Mouse (Mus musculus) heart, postnatal 4 days (tissue): Measurements from ENCODE around the gene Kndc1. TPM values are rescaled to one million over a fixed set of nuclear protein-coding genes. Genes with fewer than 3 reads are reported as not detected.

ENCODE experiments used
- DNase-seq: peaks from one replicate; pipeline ENCODE4 v3.0.0; 2021
- total RNA-seq, 2 experiments: library from RNA; stranded (reverse); gene quantifications; 2 replicates each; pipeline ENCODE4 v1.2.3; 2021

Gene Kndc1
- total RNA-seq, 2 experiments from 2014 or later: 0.07 to 0.14 TPM

GRCm38 (mm10) chr7:139905661-139906060 lies 11.2 kb downstream of the Kndc1 start:
- DNase-seq: peak; percentile 54

- DNase-seq: no peak
Observed at GRCm38 (mm10) chr7:139908176-139908575, 13.7 kb downstream of the Kndc1 start.

GRCm38 (mm10) chr7:139909469-139909868 lies 15.0 kb downstream of the Kndc1 start:
- no peak for DNase-seq

- no peak for DNase-seq
Observed at GRCm38 (mm10) chr7:139910204-139910835, 15.8 kb downstream of the Kndc1 start.

DNA sequence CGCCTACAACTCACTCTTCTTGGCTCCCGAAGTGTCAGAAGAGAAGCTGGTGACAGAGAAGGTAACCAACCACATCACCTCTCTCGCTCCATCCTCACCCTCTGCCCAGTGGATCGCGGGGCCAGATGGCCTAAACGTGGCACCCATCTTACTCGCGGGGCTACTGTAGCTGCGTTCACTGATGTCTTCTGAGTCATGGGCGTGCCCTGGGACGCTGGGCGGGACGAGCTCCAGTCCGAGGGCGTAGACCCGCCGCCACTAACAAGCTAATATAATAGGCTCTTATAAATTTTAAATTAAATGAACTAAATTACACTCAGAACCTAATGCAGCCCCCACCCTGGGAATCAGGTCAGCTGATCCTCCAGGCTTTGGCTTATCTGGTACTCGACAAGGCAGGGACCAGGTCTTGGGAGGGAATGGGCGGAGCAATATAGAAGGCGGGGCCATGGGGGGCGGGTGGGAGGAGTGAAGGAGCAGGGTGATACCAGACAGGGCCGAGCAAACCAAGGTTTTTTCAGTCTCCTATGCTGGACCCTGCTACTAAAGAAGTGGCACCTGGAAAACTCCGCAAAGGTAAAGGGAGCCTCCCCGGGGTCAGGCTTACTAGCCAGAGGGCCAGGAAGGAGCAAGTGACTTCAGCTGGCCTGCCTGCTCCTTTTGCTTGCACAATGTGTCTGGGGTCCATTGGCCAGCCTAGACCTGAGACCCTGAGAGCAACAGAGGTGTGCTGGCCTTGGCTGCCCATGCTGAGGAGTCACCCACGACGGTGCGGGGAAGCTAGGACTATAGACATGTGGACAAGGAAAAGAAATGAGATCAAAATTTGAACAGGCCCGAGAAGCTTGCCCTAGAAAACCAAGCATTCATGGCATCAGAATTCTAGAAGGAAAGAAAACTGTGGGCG lies 19.9 kb downstream of the Kndc1 start:
- no peak for DNase-seq

DNA sequence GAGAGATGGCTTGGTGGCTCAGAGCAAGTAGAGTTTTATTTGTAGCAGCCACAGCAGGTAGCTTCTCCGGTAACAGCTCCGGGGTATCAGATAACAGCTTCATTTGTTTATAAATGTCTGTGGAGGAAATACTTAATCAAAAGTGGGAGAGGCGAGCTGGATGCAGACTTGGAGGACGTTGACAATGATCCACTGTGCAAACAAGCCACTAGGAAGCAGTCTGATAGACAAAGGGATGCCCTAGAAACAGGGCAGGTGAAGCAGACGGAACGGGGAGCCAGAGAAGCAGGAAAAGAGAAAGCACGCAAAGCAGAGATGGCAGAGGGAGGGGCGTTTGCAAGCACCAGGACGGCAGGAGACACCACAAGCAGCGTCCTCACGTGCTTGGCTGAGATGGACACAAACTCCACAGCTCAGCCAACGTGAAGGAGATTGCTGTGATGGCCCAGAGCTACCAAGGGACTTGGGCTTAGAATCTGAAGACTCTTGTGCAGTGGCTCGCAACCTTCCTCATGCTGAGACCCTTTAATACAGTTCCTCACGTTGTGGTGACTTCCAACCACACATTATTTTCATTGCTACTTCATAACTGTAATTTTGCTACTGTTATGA lies 21.3 kb downstream of the Kndc1 start:
- DNase-seq: no peak

GRCm38 (mm10) chr7:139916345-139916744 lies 21.8 kb downstream of the Kndc1 start:
- no peak for DNase-seq

GRCm38 (mm10) chr7:139918262-139918661 lies 23.8 kb downstream of the Kndc1 start:
- no peak for DNase-seq

GRCm38 (mm10) chr7:139930732-139931131 lies 36.2 kb downstream of the Kndc1 start:
- peak; percentile 61 for DNase-seq

DNA sequence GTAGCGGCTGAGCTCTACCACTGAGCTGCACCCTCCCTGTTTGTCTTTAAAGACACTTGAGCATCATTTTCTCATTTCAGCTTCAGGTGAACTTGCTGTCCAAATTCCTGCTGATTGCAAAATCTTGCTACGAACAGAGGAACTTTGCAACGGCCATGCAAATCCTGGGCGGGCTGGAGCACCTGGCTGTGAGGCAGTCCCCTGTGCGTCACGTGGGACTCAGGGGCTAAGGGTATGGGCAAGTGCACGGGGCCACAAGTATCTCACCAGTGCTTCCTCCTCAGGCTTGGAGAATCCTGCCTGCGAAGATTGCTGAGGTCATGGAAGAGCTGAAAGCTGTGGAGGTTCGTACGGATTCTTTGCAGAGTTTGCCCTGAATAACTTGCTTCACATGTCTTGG lies 42.2 kb downstream of the Kndc1 start:
- DNase-seq: no peak

- DNase-seq: no peak
Observed at GRCm38 (mm10) chr7:139937138-139937537, 42.6 kb downstream of the Kndc1 start.

GRCm38 (mm10) chr7:139937810-139938209 lies 43.3 kb downstream of the Kndc1 start:
- DNase-seq: no peak

- no peak for DNase-seq
Observed at GRCm38 (mm10) chr7:139940476-139941209, 46.1 kb downstream of the Kndc1 start.

- peak; percentile 26 for DNase-seq
Observed at GRCm38 (mm10) chr7:139943674-139944281, 49.3 kb downstream of the Kndc1 start, which contains the start of gene Utf1. Utf1 (plus strand) TSS chr7:139943789.

- no peak for DNase-seq
Observed at GRCm38 (mm10) chr7:139944291-139945240, 50.1 kb downstream of the Kndc1 start.

DNA sequence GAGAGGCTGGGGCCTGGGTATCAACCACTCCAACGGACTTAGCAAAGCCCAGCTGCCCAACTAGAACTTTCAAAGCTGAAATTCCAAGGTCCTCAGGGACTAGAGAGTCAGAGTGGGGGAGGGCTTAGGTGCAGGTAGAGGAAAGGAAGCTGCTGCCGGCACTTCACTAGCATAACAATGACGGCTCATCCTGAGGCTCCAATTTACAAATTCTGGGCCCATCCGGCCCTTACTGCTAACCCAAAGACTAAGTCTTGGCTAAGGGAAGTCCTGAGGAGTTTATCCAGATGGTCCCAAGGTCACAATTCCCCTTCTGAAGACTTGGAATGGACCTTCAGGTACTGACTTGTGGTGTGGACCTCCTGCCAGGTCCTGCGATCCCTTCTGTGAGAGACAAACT lies 51.0 kb downstream of the Kndc1 start:
- DNase-seq: no peak

DNA sequence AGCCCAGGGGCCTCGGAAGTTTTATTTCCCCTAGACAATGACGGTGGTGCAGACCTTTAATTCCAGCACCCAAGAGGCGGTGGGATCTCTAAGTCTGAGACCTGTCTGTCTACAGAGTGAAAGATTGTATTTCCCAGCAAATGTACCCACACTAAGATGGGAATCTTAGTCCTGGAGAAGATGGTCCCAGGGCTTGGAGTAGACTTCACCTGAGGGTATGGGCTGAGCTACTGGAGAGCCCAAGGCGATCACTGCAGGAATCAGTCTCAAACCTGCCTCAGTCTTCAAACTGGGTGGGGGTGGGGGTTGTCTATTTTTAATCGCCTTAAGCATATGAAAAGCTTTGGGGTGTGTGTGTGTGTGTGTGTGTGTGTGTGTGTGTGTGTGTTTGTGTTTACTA lies 51.5 kb downstream of the Kndc1 start:
- DNase-seq: no peak

- DNase-seq: peak; percentile 60
Observed at GRCm38 (mm10) chr7:139949893-139950282, 55.4 kb downstream of the Kndc1 start.

- peak; percentile 44 for DNase-seq
Observed at GRCm38 (mm10) chr7:139950283-139950971, 55.9 kb downstream of the Kndc1 start.

DNA sequence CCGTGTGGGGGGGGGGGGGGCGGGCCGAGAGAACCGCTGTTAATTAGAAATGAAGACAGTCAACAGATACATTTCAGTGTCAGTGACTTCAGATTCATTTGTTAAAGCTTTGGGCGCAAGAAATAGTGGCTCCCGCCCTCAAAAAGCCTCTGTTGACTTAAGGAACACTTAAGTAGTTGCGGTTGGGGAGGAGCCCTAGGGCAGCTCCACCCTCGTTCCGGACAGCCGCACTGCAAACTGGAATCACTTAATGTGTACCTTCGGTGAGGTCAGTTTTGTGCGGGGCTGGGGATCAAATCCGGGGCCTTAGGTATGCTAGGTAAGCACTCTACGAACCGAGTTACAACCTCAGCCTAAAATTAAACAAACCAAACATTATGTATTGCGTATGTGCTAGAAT lies 56.6 kb downstream of the Kndc1 start:
- no peak for DNase-seq
